Mouse (Mus musculus) lung, postnatal 0 days (tissue): ENCODE results near the gene Mettl7a3.
"Not testable (repeated sequence)": the region's sequence is repeated elsewhere in the genome, so short reads cannot be mapped to it uniquely, and the experiment has no call there.

Experiments used
- CTCF ChIP-seq: IDR thresholded peaks from 2 replicates; pipeline ENCODE4 v1.5.1; 2016; ENCODE audit warnings: antibody characterized with exemption, mild to moderate bottlenecking
- EP300 ChIP-seq: IDR thresholded peaks from 2 replicates; pipeline ENCODE4 v1.6.1; 2016; ENCODE audit warnings: antibody characterized with exemption, mild to moderate bottlenecking, control low read depth

- not testable (repeated sequence) for TF ChIP-seq CTCF, EP300
These were observed 18.7 kb downstream of the Mettl7a3 start for GRCm38 (mm10) chr15:100353399-100353798.
